Mouse (Mus musculus) liver, embryonic 14.5 days (tissue): ENCODE measurements at regions not wholly inside any gene's neighbourhood (a gene's known extent, or its start where the extent isn't known, plus 50 kb on each side); places are given as distances from the start of the nearest gene placed in this dataset.

Experiments
- ATAC-seq: fragments of 200-750 bp; cut with Nextera tagmentation; 2 replicates; pipeline ENCODE4 v1.8.0; 2017; ENCODE audit warnings: moderate number of reproducible peaks, mild to moderate bottlenecking, moderate library complexity; ENCODE audit not compliant: insufficient read depth
- DNase-seq, 3 experiments: peaks; one replicate each; pipeline ENCODE4 v3.0.0-alpha.2; 2012 to 2013; ENCODE audit warnings: low read depth in 3 of 3, low spot score in 3 of 3
- H3K27ac ChIP-seq: fragments of 300-500 bp; sonication (generic); 2 replicates; pipeline ENCODE4 v1.5.1; 2014; ENCODE audit warnings: moderate library complexity, mild to moderate bottlenecking, control low read depth, inconsistent platforms
- H3K27me3 ChIP-seq: fragments of 300-500 bp; sonication (generic); 2 replicates; pipeline ENCODE4 v1.6.1; 2014; ENCODE audit warnings: mild to moderate bottlenecking, low read length, moderate library complexity; ENCODE audit not compliant: control insufficient read depth, insufficient read depth
- H3K36me3 ChIP-seq: fragments of 300-500 bp; sonication (generic); replicated peaks from 2 replicates; pipeline ENCODE4 v1.6.1; 2014; ENCODE audit warnings: low read depth; ENCODE audit not compliant: control insufficient read depth, insufficient read depth
- H3K4me1 ChIP-seq, 2 experiments: fragments of 200-500 bp in 1 of 2; fragments of 300-500 bp in 1 of 2; sonication (generic) in 1 of 2; replicated peaks; 2 replicates each; pipeline ENCODE4 v1.6.1; 2012 to 2014; ENCODE audit warnings: antibody characterized with exemption in 1 of 2, inconsistent platforms in 1 of 2, low read length in 1 of 2; ENCODE audit not compliant: control insufficient read depth in 2 of 2, insufficient read depth in 2 of 2
- H3K4me2 ChIP-seq: fragments of 300-500 bp; sonication (generic); 2 replicates; pipeline ENCODE4 v1.6.1; 2014; ENCODE audit warnings: low read depth, mild to moderate bottlenecking, control low read depth, moderate library complexity
- H3K4me3 ChIP-seq, 2 experiments: fragments of 200-500 bp in 1 of 2; fragments of 300-500 bp in 1 of 2; sonication (generic) in 1 of 2; 2 replicates each; pipeline ENCODE4 v1.5.1; 2012 to 2014; ENCODE audit warnings: low read depth in 2 of 2, low read length in 2 of 2, mild to moderate bottlenecking in 2 of 2, control low read depth in 1 of 2, inconsistent platforms in 1 of 2, moderate library complexity in 1 of 2; ENCODE audit not compliant: insufficient read depth in 1 of 2
- H3K9ac ChIP-seq: fragments of 300-500 bp; sonication (generic); replicated peaks from 2 replicates; pipeline ENCODE4 v1.6.1; 2014; ENCODE audit warnings: mild to moderate bottlenecking, control low read depth, moderate library complexity
- H3K9me3 ChIP-seq: fragments of 300-500 bp; sonication (generic); 2 replicates; pipeline ENCODE4 v1.6.1; 2016; ENCODE audit warnings: low read length, mixed read lengths; ENCODE audit not compliant: control insufficient read depth
- CTCF ChIP-seq: IDR thresholded peaks from 2 replicates; pipeline ENCODE4 v1.5.1; 2016; ENCODE audit warnings: antibody characterized with exemption, low read depth, control low read depth
- EP300 ChIP-seq: IDR thresholded peaks from 2 replicates; pipeline ENCODE4 v1.6.1; 2016; ENCODE audit warnings: antibody characterized with exemption, low read depth
- WGBS: fragments of 180-500 bp; shearing (Covaris S2); extraction: QIAGEN DNeasy Blood & Tissue Kit; methylation state at CpG from one replicate; pipeline ENCODE4 v1.1.7; 2014; ENCODE audit not compliant: insufficient replicate concordance; 5-methylcytosine and 5-hydroxymethylcytosine counted together

DNA sequence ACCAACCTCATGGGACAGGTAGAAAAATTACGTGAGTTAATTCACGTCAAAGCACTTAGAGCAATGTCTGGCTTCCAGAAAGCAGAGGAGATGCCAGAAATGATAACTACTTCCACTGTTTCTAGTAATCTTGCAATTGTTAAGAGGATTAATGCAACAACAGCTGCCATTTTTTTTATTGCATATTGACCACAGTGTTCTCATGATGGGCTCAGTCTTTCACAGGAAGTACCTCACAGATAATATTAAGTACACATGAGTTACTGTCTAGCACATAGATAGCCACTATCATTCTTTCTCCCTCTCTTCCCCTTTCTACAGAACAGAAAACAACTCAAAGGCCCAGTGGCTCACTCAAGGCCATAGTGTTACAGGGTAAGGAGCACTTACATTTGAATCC, 104.8 kb upstream of the Abca1 start:
- 0 out of 4 replicates have a peak, but pooled peaks cover 0 to 1% of the 10 kb centered on the region in 2 experiments for H3K4me1 ChIP-seq
- no peaks in the 10 kb centered on the region for H3K27me3 ChIP-seq
- no peak overlapping the region for H3K4me2 ChIP-seq
- H3K9ac ChIP-seq, result no peak overlapping the region
- WGBS, result 70% methylated on average over 2 of the region's 2 CpGs
- no peaks in the 10 kb centered on the region for H3K36me3 ChIP-seq
- no peak for TF ChIP-seq EP300
- no peak for TF ChIP-seq CTCF
- no peak overlapping the region for H3K27ac ChIP-seq
- ATAC-seq (no peak), DNase-seq (no peak)
- no peak overlapping the region for H3K4me3 ChIP-seq
- no peaks in the 10 kb centered on the region for H3K9me3 ChIP-seq

DNA sequence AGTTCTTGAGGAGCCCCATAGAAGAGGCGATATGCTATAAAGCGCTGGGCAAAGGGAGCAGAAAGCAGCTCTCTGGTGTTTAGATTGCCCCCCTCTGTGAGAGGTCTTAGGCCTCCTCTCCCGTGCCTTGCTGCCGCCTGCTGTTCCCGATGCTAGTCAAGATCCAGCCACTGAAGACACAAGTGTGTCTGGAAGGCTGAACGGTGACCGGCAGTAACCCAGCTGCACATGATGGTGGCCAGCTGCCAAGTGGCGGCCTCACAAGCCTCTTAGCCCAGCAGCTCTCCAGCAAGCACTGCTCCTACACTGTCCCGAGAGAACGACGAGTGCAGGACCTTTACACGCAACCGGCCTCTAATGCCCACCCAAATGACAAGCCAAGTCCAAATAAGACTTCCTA, 104.1 kb upstream of the Abca1 start:
- ATAC-seq, result no peak
- 70% methylated on average over 13 of the region's 13 CpGs for WGBS

DNA sequence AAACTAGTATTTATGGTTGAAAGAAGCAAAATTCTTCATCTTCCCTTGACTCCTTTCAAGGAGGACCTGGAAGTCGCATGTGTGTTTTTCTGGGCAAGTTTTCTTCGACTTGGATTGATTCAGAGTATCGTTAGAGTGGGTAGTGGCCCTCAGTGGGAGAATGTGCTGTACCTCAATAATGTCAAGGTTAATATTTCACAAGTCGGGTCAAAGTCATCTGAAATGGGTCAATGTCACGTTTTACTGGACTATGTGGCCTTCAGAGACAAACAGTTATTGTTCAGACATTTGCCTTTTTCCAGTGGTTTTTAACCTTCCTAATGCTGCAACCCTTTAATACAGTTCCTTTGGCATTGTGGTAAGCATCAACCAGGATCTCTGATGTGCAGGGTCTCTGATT, 102.8 kb upstream of the Abca1 start:
- 65% methylated on average over 5 of the region's 5 CpGs for WGBS
- Histone ChIP-seq H3K4me1 (peaks cover 0 to 1% of the 10 kb centered on the region in 2 experiments; a peak in 1 of 4 replicates), H3K27me3 (no peaks in the 10 kb centered on the region), H3K36me3 (no peaks in the 10 kb centered on the region), H3K9me3 (no peaks in the 10 kb centered on the region), H3K4me2 (no peak overlapping the region), H3K9ac (no peak overlapping the region), H3K27ac (no peak overlapping the region), H3K4me3 (no peak overlapping the region)
- ATAC-seq (no peak), DNase-seq (no peak)
- TF ChIP-seq CTCF, result no peak
- TF ChIP-seq EP300, result no peak

More for the DNA sequence above, 104.1 kb upstream of the Abca1 start:
- H3K4me2 ChIP-seq, result no peak overlapping the region
- no peak overlapping the region for H3K4me3 ChIP-seq
- no peaks in the 10 kb centered on the region for H3K27me3 ChIP-seq
- H3K9ac ChIP-seq, result no peak overlapping the region
- H3K4me1 ChIP-seq, result 0 out of 4 replicates have a peak, but pooled peaks cover 0 to 1% of the 10 kb centered on the region in 2 experiments
- no peak for DNase-seq
- no peaks in the 10 kb centered on the region for H3K9me3 ChIP-seq
- no peak; the same call in 1 of the 2 replicates for TF ChIP-seq CTCF
- TF ChIP-seq EP300, result no peak
- H3K36me3 ChIP-seq, result no peaks in the 10 kb centered on the region
- H3K27ac ChIP-seq, result no peak overlapping the region

DNA sequence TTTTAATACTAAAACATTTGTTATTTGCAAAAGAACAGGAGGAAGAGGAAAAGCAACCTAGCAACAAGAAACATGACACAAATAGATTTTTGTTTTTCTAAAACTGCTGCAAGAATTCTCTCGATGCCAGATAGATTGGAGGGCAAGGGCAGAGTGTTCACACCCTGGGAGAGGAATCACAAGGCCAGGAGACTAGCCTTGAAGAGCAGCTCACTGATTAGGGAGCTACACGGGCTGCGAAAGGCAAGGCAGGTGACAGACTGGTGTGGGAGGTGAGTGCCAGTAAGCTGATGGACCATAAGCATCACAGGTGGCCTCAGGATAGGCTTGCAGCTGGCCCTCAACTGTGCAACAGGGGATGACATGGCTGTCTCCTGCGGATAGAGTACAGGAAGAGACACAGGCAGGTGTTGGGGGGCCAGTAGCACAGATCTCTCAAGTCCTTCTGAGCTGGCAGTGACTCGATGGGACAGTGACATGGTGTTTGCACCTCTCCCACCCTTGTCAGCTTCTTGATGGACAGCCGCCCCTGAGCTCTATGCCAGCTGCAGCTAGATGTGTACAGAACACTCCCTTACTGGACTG, 102.0 kb upstream of the Abca1 start:
- no peak overlapping the region for H3K9ac ChIP-seq
- DNase-seq (no peak), ATAC-seq (no peak)
- H3K4me2 ChIP-seq, result no peak overlapping the region
- H3K9me3 ChIP-seq, result no peaks in the 10 kb centered on the region
- no peaks in the 10 kb centered on the region for H3K27me3 ChIP-seq
- no peak for TF ChIP-seq CTCF
- no peak for TF ChIP-seq EP300
- H3K36me3 ChIP-seq, result no peaks in the 10 kb centered on the region
- H3K4me3 ChIP-seq, result no peak overlapping the region
- no peak overlapping the region for H3K27ac ChIP-seq
- H3K4me1 ChIP-seq, result peaks cover 0 to 1% of the 10 kb centered on the region in 2 experiments; a peak in 1 of 4 replicates
- WGBS, result 47% methylated on average over 6 of the region's 6 CpGs

DNA sequence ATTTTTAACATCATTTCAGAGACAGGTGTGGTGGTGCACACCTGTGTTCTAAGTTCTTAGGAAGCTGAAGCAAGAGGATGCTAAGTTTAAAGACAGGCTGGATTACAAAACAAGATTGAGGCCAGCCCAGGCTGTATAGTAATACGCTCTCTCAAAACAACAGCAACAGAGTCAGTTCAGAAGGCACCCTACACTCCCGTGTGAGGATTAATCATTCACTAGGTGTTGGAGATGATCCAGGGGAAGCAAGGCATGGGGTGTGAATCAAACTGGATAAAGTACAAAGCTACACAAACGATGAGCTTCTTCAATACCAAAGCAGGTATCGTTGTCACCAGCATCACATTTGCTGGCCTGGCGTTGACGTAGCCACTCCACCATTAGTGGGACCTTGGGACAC, 99.3 kb upstream of the Abca1 start:
- no peak overlapping the region for H3K27ac ChIP-seq
- WGBS, result 67% methylated on average over 6 of the region's 6 CpGs
- no peaks in the 10 kb centered on the region for H3K27me3 ChIP-seq
- no peak overlapping the region for H3K4me3 ChIP-seq
- H3K36me3 ChIP-seq, result no peaks in the 10 kb centered on the region
- H3K9me3 ChIP-seq, result no peaks in the 10 kb centered on the region
- DNase-seq (no peak), ATAC-seq (no peak)
- H3K4me2 ChIP-seq, result no peak overlapping the region
- H3K9ac ChIP-seq, result no peak overlapping the region
- TF ChIP-seq EP300 (no peak), CTCF (no peak)
- H3K4me1 ChIP-seq, result peaks cover 0 to 1% of the 10 kb centered on the region in 2 experiments; a peak in 1 of 4 replicates
